8 mouse cellular contexts compared by ENCODE assay signal in genomic region chr17:78882401-78883112, GRCm38 (mm10). TPM values are rescaled to one million over a fixed set of nuclear protein-coding genes. Genes with fewer than 3 reads are reported as not detected.
DNase-seq lines count a peak whose midpoint lies in the region; ATAC-seq and TF ChIP-seq lines count a peak whose summit lies in the region.

TSS of gene Eif2ak2 (minus strand) at chr17:78882573.

- no peaks in the 10 kb centered on the region for H3K9me3 ChIP-seq in embryonic facial prominence, embryonic 13.5 days
- H3K9me3 ChIP-seq in limb, embryonic 11.5 days (ENCODE audit: control insufficient read depth, low read length) = no peaks in the 10 kb centered on the region
- no peaks in the 10 kb centered on the region for H3K9me3 ChIP-seq in midbrain, embryonic 13.5 days

- ATAC-seq in embryonic facial prominence, embryonic 13.5 days (ENCODE audit: insufficient number of reproducible peaks, insufficient read depth, low FRiP score, low TSS enrichment, low read depth) = peak; percentile 90
- peak; percentile 95 for ATAC-seq in limb, embryonic 11.5 days (ENCODE audit: insufficient number of reproducible peaks, low FRiP score, low TSS enrichment, low read depth)
- peak; percentile 91 for ATAC-seq in midbrain, embryonic 13.5 days

- WGBS in embryonic facial prominence, embryonic 13.5 days = 1% methylated on average over 28 of the region's 28 CpGs
- WGBS in limb, embryonic 11.5 days = 3% methylated on average over 28 of the region's 28 CpGs
- WGBS in midbrain, embryonic 13.5 days = 3% methylated on average over 28 of the region's 28 CpGs
- 2% methylated on average over 28 of the region's 28 CpGs for WGBS in spleen, adult 2 months

- no peaks in the 10 kb centered on the region for H3K27me3 ChIP-seq in embryonic facial prominence, embryonic 13.5 days
- no peaks in the 10 kb centered on the region for H3K27me3 ChIP-seq in limb, embryonic 11.5 days (ENCODE audit: control insufficient read depth, insufficient read depth, low read length)
- H3K27me3 ChIP-seq in midbrain, embryonic 13.5 days = no peaks in the 10 kb centered on the region
- no peaks in the 10 kb centered on the region for H3K27me3 ChIP-seq in spleen, adult 2 months (ENCODE audit: control insufficient read depth, insufficient read depth, low read length)

- peaks cover 7% of the 10 kb centered on the region for H3K36me3 ChIP-seq in embryonic facial prominence, embryonic 13.5 days
- H3K36me3 ChIP-seq in limb, embryonic 11.5 days (ENCODE audit: control insufficient read depth, insufficient read depth, low read length) = peaks cover 2% of the 10 kb centered on the region; the same call in 1 of the 2 replicates
- no peaks in the 10 kb centered on the region for H3K36me3 ChIP-seq in midbrain, embryonic 13.5 days
- H3K36me3 ChIP-seq in spleen, adult 2 months (ENCODE audit: control insufficient read depth, insufficient read depth, low read length) = peaks cover 7% of the 10 kb centered on the region

- TF ChIP-seq POLR2A in spleen, adult 2 months (IDR thresholded peaks at IDR 0.05; ENCODE audit: low read depth, low read length) = no peak

- no peak for TF ChIP-seq CTCF in spleen, adult 2 months (IDR thresholded peaks at IDR 0.05; ENCODE audit: extremely low read depth, insufficient read depth, insufficient read length, insufficient replicate concordance)

- H3K4me1 ChIP-seq in embryonic facial prominence, embryonic 13.5 days = peaks cover 8% of the 10 kb centered on the region
- no peaks in the 10 kb centered on the region for H3K4me1 ChIP-seq in limb, embryonic 11.5 days (ENCODE audit: control insufficient read depth, insufficient read depth, low read length)
- H3K4me1 ChIP-seq in midbrain, embryonic 13.5 days (replicated peaks) = peaks cover 14% of the 10 kb centered on the region
- peaks cover 2% of the 10 kb centered on the region; the same call in 1 of the 2 replicates for H3K4me1 ChIP-seq in spleen, adult 2 months (ENCODE audit: control insufficient read depth, insufficient read depth, insufficient read length)

- peak within 1 kb of the TSS; percentile 67 for H3K4me2 ChIP-seq in embryonic facial prominence, embryonic 13.5 days
- peak within 1 kb of the TSS; percentile 64 for H3K4me2 ChIP-seq in limb, embryonic 11.5 days (ENCODE audit: low read depth, severe bottlenecking)
- peak within 1 kb of the TSS; percentile 82 for H3K4me2 ChIP-seq in midbrain, embryonic 13.5 days (replicated peaks)

- H3K9ac ChIP-seq in embryonic facial prominence, embryonic 13.5 days = peak within 1 kb of the TSS; percentile 80
- peak within 1 kb of the TSS; percentile 79 for H3K9ac ChIP-seq in limb, embryonic 11.5 days (ENCODE audit: low read length)
- H3K9ac ChIP-seq in midbrain, embryonic 13.5 days (replicated peaks) = peak within 1 kb of the TSS; percentile 64

- H3K27ac ChIP-seq in embryonic facial prominence, embryonic 13.5 days = peak within 1 kb of the TSS; percentile 72
- H3K27ac ChIP-seq in limb, embryonic 11.5 days (replicated peaks; ENCODE audit: low read depth, low read length) = 0 out of 2 replicates have a peak within 1 kb of the TSS, but pooled peaks have one; percentile 32
- H3K27ac ChIP-seq in midbrain, embryonic 13.5 days = no peak within 1 kb of the TSS
- peak within 1 kb of the TSS; percentile 48 for H3K27ac ChIP-seq in spleen, adult 2 months (ENCODE audit: insufficient read depth, low read length)

- peak within 1 kb of the TSS; percentile 55 for H3K4me3 ChIP-seq in embryonic facial prominence, embryonic 13.5 days
- H3K4me3 ChIP-seq in limb, embryonic 11.5 days (ENCODE audit: low read depth, low read length) = peak within 1 kb of the TSS; percentile 51
- H3K4me3 ChIP-seq in midbrain, embryonic 13.5 days (replicated peaks) = peak within 1 kb of the TSS; percentile 44
- peak within 1 kb of the TSS; percentile 79 for H3K4me3 ChIP-seq in spleen, adult 2 months (ENCODE audit: extremely low read depth, insufficient read depth, insufficient read length)

- peak; percentile 94 for DNase-seq in 3T3-L1 (ENCODE audit: low read depth, low spot score)
- peak; percentile 94 to 95 for DNase-seq in adrenal gland, postnatal 36 days
- peak; percentile 86 to 91 for DNase-seq in heart, adult 18-20 months
- DNase-seq in kidney, adult 18-20 months = peak; percentile 89
- DNase-seq in limb, embryonic 11.5 days (ENCODE audit: low spot score) = peak; percentile 90
- DNase-seq in spleen, adult 2 months (ENCODE audit: low read depth in 1 of 2, low spot score in 2 of 2) = peak in 1 of 2 experiments; percentile 72

RNA-seq across cellular contexts. Expression of gene Eif2ak2, which starts in this region (rescaled TPM):
- total RNA-seq in adrenal gland, postnatal 36 days (2021) = 10 to 100 TPM; 29.3 to 33.2 TPM
- polyA plus RNA-seq in embryonic facial prominence, embryonic 13.5 days (2015; fragmentation: Nextera tagmentation; extraction: Ambion mirVana) = 15.4 and 16.2 TPM in 2 replicates
- total RNA-seq in heart, adult 18-20 months (2021) = 1 to 10 TPM; 9.3 to 9.6 TPM
- 8.2 and 8.6 TPM in 2 replicates for polyA plus RNA-seq in limb, embryonic 11.5 days (2014; fragmentation: Nextera tagmentation; extraction: Ambion mirVana)
- 3.0 and 3.4 TPM in 2 replicates for polyA plus RNA-seq in midbrain, embryonic 13.5 days (2015; fragmentation: Nextera tagmentation; extraction: Ambion mirVana)
- polyA plus RNA-seq in spleen, adult 2 months (2012; rRNA removed) = 1.6 and 3.0 TPM in 2 replicates
